Mouse (Mus musculus): ENCODE data around the gene Gm7168.
"Not testable (repeated sequence)": the region's sequence is repeated elsewhere in the genome, so short reads cannot be mapped to it uniquely, and the experiment has no call there.

The Gm7168 gene

GRCm38 (mm10) chr17:13948073-13948472, at the start of gene Gm7168:
Gene Gm7168 (plus strand): TSS chr17:13948373.
- not testable (repeated sequence) for DNase-seq (ENCODE audit: low spot score)

GRCm38 (mm10) chr17:13898838-13899237, 49.3 kb upstream of the Gm7168 start:
- no peak for DNase-seq (ENCODE audit: low spot score)

- no peak for DNase-seq (ENCODE audit: low spot score)
Measured at GRCm38 (mm10) chr17:13899241-13899640, 48.9 kb upstream of the Gm7168 start.

DNA sequence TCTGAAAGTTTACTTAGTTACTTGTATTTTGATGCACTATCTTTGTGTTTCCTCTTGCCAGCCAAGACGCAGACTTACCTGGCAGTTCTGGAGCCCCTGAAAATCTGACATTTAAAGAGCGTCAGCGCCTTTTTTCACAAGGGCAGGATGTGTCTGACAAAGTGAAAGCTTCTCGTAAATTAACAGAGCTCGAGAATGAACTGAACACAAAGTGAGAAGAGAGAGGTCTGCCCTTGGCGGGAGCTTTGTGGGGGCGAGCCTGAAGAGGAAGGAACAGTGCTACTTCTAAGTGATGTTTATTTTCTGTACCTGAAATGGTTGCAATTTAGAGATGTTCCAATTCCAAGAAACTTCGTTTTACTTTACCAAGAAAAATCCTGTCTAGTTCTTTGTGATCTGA, 44.4 kb upstream of the Gm7168 start:
- no peak for DNase-seq (ENCODE audit: low spot score)

GRCm38 (mm10) chr17:13907082-13907481, 41.1 kb upstream of the Gm7168 start:
- no peak for DNase-seq (ENCODE audit: low spot score)

DNA sequence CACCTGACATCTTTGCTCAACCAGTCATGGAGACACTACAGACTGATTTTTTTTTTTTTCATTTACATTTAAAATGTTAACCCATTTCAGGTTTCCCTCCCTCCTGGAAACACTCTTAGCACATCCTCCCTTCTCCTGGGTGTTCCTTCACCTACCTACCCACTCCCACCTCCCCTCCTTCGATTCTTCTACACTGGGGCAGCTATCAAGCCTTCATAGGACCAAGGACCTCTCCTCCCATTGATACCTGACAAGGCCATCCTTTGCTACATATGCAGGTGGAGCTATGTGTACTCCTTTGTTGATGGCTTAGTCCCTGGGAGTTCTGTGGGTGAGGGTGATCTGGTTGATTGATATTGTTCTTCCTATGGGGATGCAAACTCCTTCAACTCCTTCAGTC, 40.5 kb upstream of the Gm7168 start:
- DNase-seq (ENCODE audit: low spot score) = no peak

DNA sequence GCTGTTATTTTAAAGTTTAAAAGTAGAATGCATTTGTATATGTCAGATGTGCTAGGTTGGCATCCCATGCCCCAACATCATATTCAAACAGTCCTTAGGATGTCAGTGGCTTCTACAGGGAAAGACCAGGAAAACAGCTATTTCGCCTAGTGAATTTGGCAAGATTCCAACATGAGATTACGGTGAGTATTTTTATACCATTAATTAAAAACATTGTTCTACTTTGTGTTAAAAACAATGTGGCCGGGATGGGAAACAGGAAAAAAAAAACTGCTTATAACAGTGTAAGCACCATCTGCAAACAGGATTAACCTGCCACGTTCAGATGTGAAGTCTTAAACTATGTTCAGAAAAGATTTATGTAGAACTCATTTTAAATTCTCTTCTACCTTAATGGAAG, 34.2 kb upstream of the Gm7168 start:
- no peak for DNase-seq (ENCODE audit: low spot score)

- DNase-seq (ENCODE audit: low spot score) = no peak
Measured at GRCm38 (mm10) chr17:13914531-13914930, 33.6 kb upstream of the Gm7168 start.

GRCm38 (mm10) chr17:13920771-13921170, 27.4 kb upstream of the Gm7168 start:
- peak; percentile 56 for DNase-seq (ENCODE audit: low spot score)

DNA sequence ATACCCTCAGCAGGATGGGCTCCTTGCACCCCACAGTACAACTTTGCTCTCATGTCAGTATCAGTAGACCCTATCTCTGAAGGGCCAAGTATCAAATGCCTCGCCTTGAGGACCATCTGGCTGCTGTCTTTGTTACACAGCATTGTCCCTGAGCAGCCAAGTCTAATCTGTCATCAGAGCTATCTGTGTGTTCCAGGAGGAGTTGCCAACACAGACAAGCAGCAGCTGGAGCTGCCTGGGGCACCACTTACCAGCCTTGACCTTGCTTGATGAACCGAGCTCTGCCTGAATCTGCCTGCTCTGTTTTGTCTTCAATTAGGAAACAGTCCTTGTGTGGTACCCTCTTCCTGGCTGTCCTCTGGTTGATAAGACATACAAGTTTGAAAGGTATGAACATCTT, 24.8 kb upstream of the Gm7168 start:
- DNase-seq (ENCODE audit: low spot score) = no peak

DNA sequence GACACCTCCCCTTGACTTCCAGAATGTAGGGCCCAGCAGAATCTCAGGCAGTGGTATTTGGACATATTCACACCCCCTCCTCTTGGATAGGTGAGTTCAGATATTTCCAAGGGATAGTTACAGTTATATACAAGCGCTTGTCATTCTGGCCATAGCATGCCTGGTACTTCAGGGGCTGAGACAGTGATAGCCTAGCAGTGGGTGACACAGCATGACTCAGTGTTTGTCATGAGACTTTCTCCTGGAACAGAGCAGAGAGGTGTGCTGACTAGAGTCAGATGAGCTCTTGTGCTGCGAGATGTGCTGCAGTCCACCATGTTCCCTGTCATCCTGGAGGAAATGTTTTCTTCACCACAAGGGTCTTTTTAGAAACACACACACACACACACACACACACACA, 23.6 kb upstream of the Gm7168 start:
- no peak for DNase-seq (ENCODE audit: low spot score)

DNA sequence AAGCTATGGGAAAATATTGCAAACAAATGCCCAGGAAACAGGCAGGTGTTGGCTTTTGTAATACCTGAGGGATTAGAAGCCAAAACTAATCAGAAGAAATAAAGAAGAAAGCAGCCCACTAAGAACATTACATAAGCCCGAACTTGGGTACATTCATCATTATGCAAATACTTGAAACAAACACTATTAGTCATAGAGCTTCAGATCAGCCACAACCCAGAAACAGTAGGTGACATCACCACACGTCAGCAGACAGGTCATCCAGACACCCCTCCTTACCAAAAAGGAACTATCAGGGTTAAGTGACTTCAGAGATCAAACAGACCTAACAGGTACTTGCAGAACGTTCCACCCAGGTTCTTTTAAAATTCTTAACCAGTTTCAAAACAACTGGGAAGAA, 22.2 kb upstream of the Gm7168 start:
- DNase-seq (ENCODE audit: low spot score) = no peak

DNA sequence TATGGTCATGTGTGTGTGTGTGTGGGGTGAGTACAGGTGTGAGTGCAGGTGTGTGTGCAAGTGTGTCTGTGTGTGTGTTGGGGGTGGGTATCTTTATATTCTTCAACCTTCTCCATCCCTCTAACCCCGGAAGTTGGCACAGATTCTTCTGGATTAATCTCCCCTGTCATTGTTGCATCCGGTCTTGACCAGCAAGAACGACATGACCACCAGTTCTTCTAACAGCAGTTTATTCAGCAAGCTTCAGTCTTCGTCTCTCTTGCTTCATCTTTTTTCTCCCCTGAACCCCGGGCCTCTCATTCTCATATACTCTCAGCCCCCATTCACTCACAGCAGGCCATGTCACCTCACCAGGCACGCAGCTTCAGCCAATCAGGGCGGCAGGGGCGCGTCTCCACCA, 17.8 kb upstream of the Gm7168 start:
- no peak for DNase-seq (ENCODE audit: low spot score)

GRCm38 (mm10) chr17:13935364-13935763, 12.8 kb upstream of the Gm7168 start:
- DNase-seq (ENCODE audit: low spot score) = not testable (repeated sequence)

DNA sequence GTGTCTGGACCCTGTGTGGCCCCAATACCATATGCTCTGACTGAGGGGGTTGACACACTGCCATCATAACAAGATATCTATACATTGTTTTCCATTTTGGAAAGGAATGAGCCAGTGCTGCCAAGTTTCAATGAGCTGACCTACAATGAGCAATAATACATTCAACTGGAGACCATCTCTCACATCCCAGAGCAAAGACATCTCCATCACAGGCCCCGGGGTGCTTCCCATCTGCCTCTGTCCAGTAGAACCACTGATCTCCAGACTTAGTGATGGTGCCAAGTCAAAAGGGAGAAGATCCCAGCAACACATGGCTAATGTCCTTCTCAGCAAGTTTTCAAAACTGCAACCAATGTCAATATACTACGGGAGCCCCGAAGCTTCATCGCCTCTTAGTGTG, 10.4 kb upstream of the Gm7168 start:
- DNase-seq (ENCODE audit: low spot score) = no peak

- DNase-seq (ENCODE audit: low spot score) = no peak
Measured at GRCm38 (mm10) chr17:13938652-13939051, 9.5 kb upstream of the Gm7168 start.

- not testable (repeated sequence) for DNase-seq (ENCODE audit: low spot score)
Measured at GRCm38 (mm10) chr17:13939231-13939630, 8.9 kb upstream of the Gm7168 start.

DNA sequence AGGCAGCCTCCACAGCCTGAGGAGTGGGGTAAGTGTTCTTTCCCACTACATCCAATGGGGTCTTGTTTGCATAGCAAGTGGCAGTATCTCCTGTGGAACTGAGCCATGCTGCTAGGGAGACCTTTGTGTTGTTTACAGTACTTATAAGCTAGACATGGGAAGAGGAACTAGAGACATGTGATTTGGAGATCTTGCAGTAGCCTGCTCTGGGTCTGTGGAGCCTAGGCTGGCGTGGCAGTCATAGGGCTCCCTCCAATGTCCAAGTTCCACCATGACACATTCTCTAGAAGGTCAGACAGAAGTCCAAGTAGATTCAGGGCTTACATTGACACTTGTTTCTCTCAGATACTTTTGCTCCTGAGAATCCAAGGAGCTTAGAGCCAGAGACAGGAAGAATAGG, 7.7 kb upstream of the Gm7168 start:
- no peak for DNase-seq (ENCODE audit: low spot score)

DNA sequence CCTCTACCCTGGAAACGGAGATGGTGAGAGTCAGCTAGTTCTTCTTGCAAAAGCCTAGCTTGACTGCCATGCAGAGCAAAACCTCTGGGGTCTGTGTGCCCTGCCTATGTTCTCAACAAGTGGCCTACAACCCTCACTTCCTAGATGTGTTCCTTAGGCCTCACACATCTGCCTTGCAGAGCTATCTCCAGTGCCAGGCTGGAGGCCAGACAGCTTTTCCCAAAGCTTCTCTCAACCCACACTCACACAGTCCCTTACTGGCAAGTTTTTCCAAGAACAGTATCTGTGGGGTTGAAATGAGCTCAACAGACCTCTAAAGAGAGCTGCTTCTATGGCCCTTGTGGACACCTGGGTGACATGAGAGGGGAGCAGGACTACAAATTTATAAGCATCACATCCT, 3.4 kb downstream of the Gm7168 start:
- not testable (repeated sequence) for DNase-seq (ENCODE audit: low spot score)

- not testable (repeated sequence) for DNase-seq (ENCODE audit: low spot score)
Measured at GRCm38 (mm10) chr17:13958129-13958528, 10.0 kb downstream of the Gm7168 start.

DNA sequence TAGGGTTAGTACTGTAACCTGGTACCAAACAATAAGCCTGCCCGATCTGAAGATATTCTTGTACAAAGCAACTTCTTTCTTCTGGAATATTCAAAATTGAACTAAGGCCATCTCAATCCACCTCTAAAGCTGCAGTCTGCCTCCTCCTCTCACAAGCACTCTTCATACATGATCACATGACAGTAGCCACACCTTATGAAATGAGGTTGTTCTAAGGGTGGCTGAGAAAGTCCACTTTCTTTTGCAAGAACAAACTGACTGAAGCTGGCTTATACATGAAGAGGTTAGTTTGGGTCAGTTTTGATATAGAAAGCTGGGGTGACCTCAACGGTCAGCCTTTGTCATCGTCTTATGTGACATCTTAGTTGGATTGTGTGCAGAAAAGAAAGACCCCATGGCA, 14.1 kb downstream of the Gm7168 start:
- DNase-seq (ENCODE audit: low spot score) = not testable (repeated sequence)

DNA sequence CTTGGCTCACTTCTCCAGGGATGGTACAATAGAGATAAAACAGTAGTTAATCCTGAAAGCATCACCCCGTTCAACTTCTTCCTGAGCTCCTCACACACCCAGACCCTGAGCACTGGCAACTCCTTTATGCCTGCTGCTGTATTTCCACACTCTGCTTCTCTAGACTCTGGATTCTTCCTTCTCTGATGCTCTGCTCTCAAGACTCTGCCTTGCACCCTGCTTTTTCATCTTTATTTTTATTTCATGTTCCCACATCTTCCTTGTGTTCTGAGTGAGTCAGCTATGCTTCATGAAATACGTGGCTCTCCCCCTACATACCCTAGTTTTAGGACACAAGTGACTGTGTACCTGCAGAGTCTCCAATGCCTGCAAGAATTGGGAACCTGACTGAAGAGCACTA, 16.9 kb downstream of the Gm7168 start:
- not testable (repeated sequence) for DNase-seq (ENCODE audit: low spot score)

DNA sequence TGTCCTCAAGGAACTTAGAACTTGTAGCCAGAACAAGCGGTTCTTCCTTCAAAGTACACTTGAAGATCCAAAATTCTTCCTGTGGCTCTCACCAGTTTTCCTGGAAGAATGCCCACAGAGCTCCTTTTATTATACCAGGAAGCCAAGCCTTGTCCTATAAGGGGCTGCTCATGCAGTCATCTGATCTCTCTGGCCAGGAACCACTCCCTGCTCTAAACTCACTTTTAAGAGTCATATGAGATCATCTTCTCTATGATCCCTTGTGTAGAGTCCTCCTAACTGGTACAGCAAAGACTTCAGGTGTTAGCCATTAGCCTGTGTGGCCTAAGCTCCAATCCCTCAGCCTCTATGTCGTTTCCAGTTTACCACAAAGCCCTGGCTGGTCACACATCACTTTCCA, 21.7 kb downstream of the Gm7168 start:
- not testable (repeated sequence) for DNase-seq (ENCODE audit: low spot score)

DNA sequence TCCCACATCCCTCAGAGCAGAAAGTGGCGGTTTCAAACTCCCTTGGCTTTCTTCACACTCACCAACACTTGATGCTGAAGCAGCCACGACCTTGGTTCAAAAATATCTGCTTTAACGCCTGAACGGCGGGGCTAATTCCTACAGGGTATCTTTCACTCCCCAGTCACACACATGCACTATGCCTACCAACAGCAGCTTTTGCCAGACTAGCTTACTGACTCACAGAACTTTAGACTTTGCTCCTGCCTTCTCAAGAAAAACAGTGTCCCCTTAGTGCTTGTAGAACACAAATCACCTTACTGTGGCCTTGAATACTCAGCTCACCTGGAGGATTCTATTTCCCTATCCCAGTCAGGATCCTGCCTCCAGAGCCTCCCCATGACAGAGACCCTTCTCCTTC, 22.6 kb downstream of the Gm7168 start:
- DNase-seq (ENCODE audit: low spot score) = not testable (repeated sequence)

GRCm38 (mm10) chr17:13987690-13988089, 39.5 kb downstream of the Gm7168 start:
- DNase-seq (ENCODE audit: low spot score) = no peak
